Comparison of ENCODE assay signal across 17 mouse cellular contexts in genomic region chr2:70031472-70031871, GRCm38 (mm10). TPM values are rescaled to one million over a fixed set of nuclear protein-coding genes. Genes with fewer than 3 reads are reported as not detected.
"Had no signal": no experiment of that assay in that cellular context is flagged by ENCODE, and none has a peak within 500 bp of the region (broad histone marks: within the 10 kb centered on the region; RNA-seq: fewer than 3 reads in every experiment).

No protein-coding gene starts in this region.

- DNase-seq: lung, adult 18-20 months; lung, embryonic 14.5 days; lung, postnatal 10 days; lung, postnatal 4 days; midbrain, embryonic 14.5 days; retina, postnatal 1 day; right cerebral cortex, adult 18-20 months; right cerebral cortex, postnatal 25 days; right cerebral cortex, postnatal 4 days; spleen, adult 18-20 months; thymus, adult 18-20 months; thymus, postnatal 14 days; thymus, postnatal 36 days had no signal

RNA-seq across cellular contexts. Expression of gene Myo3b, which starts 7.5 kb away (rescaled TPM):
- total RNA-seq: megakaryocyte-erythroid progenitor cell, adult 5-6 weeks had no signal
- polyA plus RNA-seq: midbrain, embryonic 10.5 days; midbrain, embryonic 12.5 days; small intestine, adult 2 months had no signal
